Mouse (Mus musculus): ENCODE results near the gene Cyp4a29. TPM values are rescaled to one million over a fixed set of nuclear protein-coding genes. Genes with fewer than 3 reads are reported as not detected.
"Not testable (repeated sequence)": the region's sequence is repeated elsewhere in the genome, so short reads cannot be mapped to it uniquely, and the experiment has no call there.

The Cyp4a29 gene
- polyA plus RNA-seq, 1 experiment from 2014 or later, result not detected

- H3K27ac ChIP-seq (ENCODE audit: low read depth, low read length); H3K36me3 ChIP-seq (ENCODE audit: control insufficient read depth, insufficient read depth, low read length); H3K9ac ChIP-seq (ENCODE audit: low read depth, low read length); H3K9me3 ChIP-seq (ENCODE audit: control insufficient read depth, low read length); DNase-seq (ENCODE audit: low spot score); H3K27me3 ChIP-seq (replicated peaks; ENCODE audit: control insufficient read depth, insufficient read depth, low read length); H3K4me2 ChIP-seq; H3K4me3 ChIP-seq (ENCODE audit: low read depth, low read length); ATAC-seq (replicated peaks; ENCODE audit: low FRiP score); H3K4me1 ChIP-seq (replicated peaks; ENCODE audit: control insufficient read depth, insufficient read depth, low read length): not testable (repeated sequence)
Observed at GRCm38 (mm10) chr4:115298746-115299145, 56.9 kb downstream of the Cyp4a29 start, which contains the start of gene Cyp4a12a. Gene Cyp4a12a, plus strand, starts transcription at chr4:115299046.

Other genes with a start within 250 kb of the Cyp4a29 start
- gene Stil, start 241.9 kb upstream of the Cyp4a29 start, polyA plus RNA-seq (2014; fragmentation: Nextera tagmentation; extraction: Ambion mirVana), result 16.2 and 20.4 TPM in 2 replicates
- 42.7 and 47.6 TPM in 2 replicates for gene Tal1, start 185.7 kb upstream of the Cyp4a29 start, polyA plus RNA-seq (2014; fragmentation: Nextera tagmentation; extraction: Ambion mirVana)
- 24.2 and 25.8 TPM in 2 replicates for gene Pdzk1ip1, start 153.4 kb upstream of the Cyp4a29 start, polyA plus RNA-seq (2014; fragmentation: Nextera tagmentation; extraction: Ambion mirVana)
- gene Cyp4x1, start 107.8 kb upstream of the Cyp4a29 start, polyA plus RNA-seq (2014; fragmentation: Nextera tagmentation; extraction: Ambion mirVana), result 0.29 and 0.30 TPM in 2 replicates
- gene Cyp4a12a, start 57.0 kb downstream of the Cyp4a29 start, polyA plus RNA-seq (2014; fragmentation: Nextera tagmentation; extraction: Ambion mirVana), result not detected in 2 replicates
- not detected in 2 replicates for gene Cyp4a12b, start 169.5 kb downstream of the Cyp4a29 start, polyA plus RNA-seq (2014; fragmentation: Nextera tagmentation; extraction: Ambion mirVana)
- not detected in 2 replicates for gene Cyp4a30b, start 210.5 kb downstream of the Cyp4a29 start, polyA plus RNA-seq (2014; fragmentation: Nextera tagmentation; extraction: Ambion mirVana)

All from liver, embryonic 11.5 days (tissue).